ENCODE assay signal across 9 mouse cellular contexts in the genomic region with DNA sequence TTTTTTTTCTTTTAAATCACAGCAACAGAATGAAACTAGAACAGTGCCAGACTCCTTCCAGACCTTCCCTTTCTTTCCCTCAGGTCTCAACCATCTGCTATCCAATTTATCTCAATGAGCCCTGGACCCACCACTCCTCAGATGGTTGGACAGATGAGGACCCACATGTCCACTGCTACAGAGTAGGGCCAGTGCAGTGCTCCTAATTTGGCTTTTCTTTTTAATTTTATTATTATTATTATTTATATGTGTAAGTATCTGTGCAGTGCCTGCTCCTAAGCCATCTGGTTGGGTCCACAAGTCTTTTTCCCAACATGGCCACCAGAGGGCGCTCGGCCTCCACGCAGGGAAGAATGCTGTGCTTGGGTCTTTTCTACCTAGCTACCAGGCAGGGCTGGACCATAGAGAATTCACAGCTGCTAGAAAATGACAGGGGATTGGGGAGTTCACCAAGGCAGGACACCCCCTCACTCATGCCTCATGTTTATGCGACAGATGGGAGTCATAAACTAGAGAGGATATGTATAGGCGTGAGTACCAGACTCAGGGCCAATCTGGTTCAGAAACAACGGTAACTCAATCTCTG. TPM values are rescaled to one million over a fixed set of nuclear protein-coding genes. Genes with fewer than 3 reads are reported as not detected.
A peak's percentile ranks its signal among the peaks of the same experiment; 100 is the strongest.
DNase-seq lines count a peak whose midpoint lies in the region; ATAC-seq and TF ChIP-seq lines count a peak whose summit lies in the region.
"Had no signal": no experiment of that assay in that cellular context is flagged by ENCODE, and none has a peak within 500 bp of the region (broad histone marks: within the 10 kb centered on the region; RNA-seq: fewer than 3 reads in every experiment).

No protein-coding gene starts in this region.

- ATAC-seq in forebrain, postnatal 0 days, result peak; percentile 83
- ATAC-seq in hindbrain, embryonic 11.5 days (ENCODE audit: low FRiP score), result peak; percentile 54

- no peaks in the 10 kb centered on the region for H3K9me3 ChIP-seq in forebrain, postnatal 0 days (ENCODE audit: low read length)
- H3K9me3 ChIP-seq in hindbrain, embryonic 11.5 days (ENCODE audit: control insufficient read depth, low read length), result no peaks in the 10 kb centered on the region
- H3K9me3 ChIP-seq: liver, embryonic 15.5 days had no signal

- no peak overlapping the region for H3K4me3 ChIP-seq in cerebellum, adult 2 months (replicated peaks; ENCODE audit: insufficient read depth, low read depth, low read length)
- H3K4me3 ChIP-seq in forebrain, postnatal 0 days (ENCODE audit: low read depth, low read length), result no peak overlapping the region
- H3K4me3 ChIP-seq in hindbrain, embryonic 11.5 days (ENCODE audit: low read depth, low read length), result no peak overlapping the region
- H3K4me3 ChIP-seq: liver, embryonic 15.5 days had no signal

- TF ChIP-seq CTCF in cerebellum, adult 2 months (IDR thresholded peaks at IDR 0.05; ENCODE audit: borderline replicate concordance, insufficient read depth, low read depth, low read length), result peak; percentile 97
- peak; percentile 98 for TF ChIP-seq CTCF in forebrain, postnatal 0 days (IDR thresholded peaks at IDR 0.05; ENCODE audit: low read depth)

- peak; percentile 65 for DNase-seq in Muller cell, postnatal 12 days (ENCODE audit: inconsistent ontology term)
- DNase-seq in cerebellum, adult 2 months, result peak; percentile 68 to 85
- DNase-seq in forebrain, postnatal 0 days, result peak; percentile 91
- DNase-seq in hindbrain, embryonic 11.5 days (ENCODE audit: low spot score), result peak; percentile 92
- DNase-seq in layer of hippocampus, postnatal 10 days (ENCODE audit: low spot score in 2 of 2), result peak; percentile 93 to 94
- DNase-seq in lung, postnatal 25 days (ENCODE audit: low spot score), result peak; percentile 76
- peak; percentile 85 to 90 for DNase-seq in right cerebral cortex, postnatal 10 days (ENCODE audit: low spot score in 2 of 2)
- peak; percentile 57 for DNase-seq in urinary bladder, postnatal 10 days (ENCODE audit: low spot score)

- no peak overlapping the region for H3K4me2 ChIP-seq in forebrain, postnatal 0 days (ENCODE audit: low read depth)
- no peak overlapping the region for H3K4me2 ChIP-seq in hindbrain, embryonic 11.5 days (replicated peaks; ENCODE audit: low read depth, low read length)
- H3K4me2 ChIP-seq: liver, embryonic 15.5 days had no signal

- H3K9ac ChIP-seq in forebrain, postnatal 0 days, result no peak overlapping the region
- no peak overlapping the region for H3K9ac ChIP-seq in hindbrain, embryonic 11.5 days (ENCODE audit: low read depth, low read length)
- H3K9ac ChIP-seq: liver, embryonic 15.5 days had no signal

- no peak overlapping the region for H3K27ac ChIP-seq in cerebellum, adult 2 months (ENCODE audit: insufficient read depth, low read length)
- H3K27ac ChIP-seq in forebrain, postnatal 0 days (ENCODE audit: low read depth, low read length), result no peak overlapping the region
- no peak overlapping the region for H3K27ac ChIP-seq in hindbrain, embryonic 11.5 days (ENCODE audit: low read depth, low read length)
- H3K27ac ChIP-seq: liver, embryonic 15.5 days had no signal

- WGBS in cerebellum, adult 2 months, result 33% methylated on average over 6 of the region's 6 CpGs
- WGBS in forebrain, postnatal 0 days, result 27% methylated on average over 6 of the region's 6 CpGs
- WGBS in hindbrain, embryonic 11.5 days, result 32% methylated on average over 6 of the region's 6 CpGs

- TF ChIP-seq POLR2A in cerebellum, adult 2 months (IDR thresholded peaks at IDR 0.05; ENCODE audit: borderline replicate concordance, insufficient read depth, low read length), result no peak

- H3K27me3 ChIP-seq in cerebellum, adult 2 months (ENCODE audit: control insufficient read depth, insufficient read depth, low read length), result no peaks in the 10 kb centered on the region
- H3K27me3 ChIP-seq in forebrain, postnatal 0 days (ENCODE audit: insufficient read depth, low read length), result peaks cover 8% of the 10 kb centered on the region
- H3K27me3 ChIP-seq in hindbrain, embryonic 11.5 days (ENCODE audit: control insufficient read depth, insufficient read depth, low read length), result peaks cover 11% of the 10 kb centered on the region

- H3K4me1 ChIP-seq in cerebellum, adult 2 months (ENCODE audit: control insufficient read depth, insufficient read depth, low read length), result no peaks in the 10 kb centered on the region
- H3K4me1 ChIP-seq in forebrain, postnatal 0 days (ENCODE audit: insufficient read depth), result no peaks in the 10 kb centered on the region
- H3K4me1 ChIP-seq in hindbrain, embryonic 11.5 days (replicated peaks; ENCODE audit: control insufficient read depth, insufficient read depth, low read length), result no peaks in the 10 kb centered on the region
- H3K4me1 ChIP-seq: liver, embryonic 15.5 days had no signal

- no peaks in the 10 kb centered on the region for H3K36me3 ChIP-seq in forebrain, postnatal 0 days (ENCODE audit: insufficient read depth)
- H3K36me3 ChIP-seq in hindbrain, embryonic 11.5 days (ENCODE audit: control insufficient read depth, insufficient read depth, low read length), result no peaks in the 10 kb centered on the region
- H3K36me3 ChIP-seq: liver, embryonic 15.5 days had no signal

RNA-seq across cellular contexts. Expression of a gene that starts 15.9 kb away (rescaled TPM):
- polyA plus RNA-seq in cerebellum, adult 2 months (2012; rRNA removed), result 5.1 TPM in 2 replicates
- 1.7 and 3.0 TPM in 2 replicates for total RNA-seq in forebrain, postnatal 0 days (2014; rRNA removed)
- 0.33 and 0.65 TPM in 2 replicates for polyA plus RNA-seq in forebrain, postnatal 0 days (2015; fragmentation: Nextera tagmentation; extraction: Ambion mirVana)
- polyA plus RNA-seq in hindbrain, embryonic 11.5 days (2014; fragmentation: Nextera tagmentation; extraction: Ambion mirVana), result 1.6 and 2.7 TPM in 2 replicates
- 1 to 10 TPM in 1 of 2 experiments, under 1 TPM in 1; 0.94 to 1.1 TPM for total RNA-seq in layer of hippocampus, postnatal 10 days (2021)
- polyA plus RNA-seq: liver, embryonic 15.5 days had no signal
